Mouse (Mus musculus): Measurements from ENCODE around the gene Gm42372. TPM values are rescaled to one million over a fixed set of nuclear protein-coding genes. Genes with fewer than 3 reads are reported as not detected.

Gene Gm42372
- total and polyA plus RNA-seq, 2 experiments: not detected

GRCm38 (mm10) chr7:16955712-16956111, 27.2 kb upstream of the Gm42372 start:
- Histone ChIP-seq H3K4me1 (ENCODE audit: control insufficient read depth, insufficient read depth, low read length) (no peaks in the 10 kb centered on the region), H3K9ac (ENCODE audit: low read depth, low read length) (no peak overlapping the region), H3K79me2 (ENCODE audit: control insufficient read depth, insufficient read depth, low read length) (no peaks in the 10 kb centered on the region), H3K36me3 (ENCODE audit: control insufficient read depth, insufficient read depth, low read length) (no peaks in the 10 kb centered on the region), H3K27ac (replicated peaks; ENCODE audit: insufficient read depth, low read depth, low read length) (no peak overlapping the region), H3K4me3 (ENCODE audit: insufficient read depth, low read depth, low read length) (no peak overlapping the region), H3K27me3 (ENCODE audit: control insufficient read depth, insufficient read depth, low read length) (no peaks in the 10 kb centered on the region)
- no peak for DNase-seq (ENCODE audit: extremely low read depth, low read depth, low spot score)
- TF ChIP-seq CTCF (IDR thresholded peaks at IDR 0.05; ENCODE audit: low read depth, low read length) (no peak), POLR2A (IDR thresholded peaks at IDR 0.05; ENCODE audit: extremely low read depth, insufficient read depth, low read length) (no peak)
- WGBS: 83% methylated on average over 4 of the region's 4 CpGs

GRCm38 (mm10) chr7:16956410-16957265, 26.2 kb upstream of the Gm42372 start:
- Histone ChIP-seq H3K79me2 (ENCODE audit: control insufficient read depth, insufficient read depth, low read length) (no peaks in the 10 kb centered on the region), H3K4me1 (ENCODE audit: control insufficient read depth, insufficient read depth, low read length) (no peaks in the 10 kb centered on the region)
- WGBS: 79% methylated on average over 15 of the region's 15 CpGs

DNA sequence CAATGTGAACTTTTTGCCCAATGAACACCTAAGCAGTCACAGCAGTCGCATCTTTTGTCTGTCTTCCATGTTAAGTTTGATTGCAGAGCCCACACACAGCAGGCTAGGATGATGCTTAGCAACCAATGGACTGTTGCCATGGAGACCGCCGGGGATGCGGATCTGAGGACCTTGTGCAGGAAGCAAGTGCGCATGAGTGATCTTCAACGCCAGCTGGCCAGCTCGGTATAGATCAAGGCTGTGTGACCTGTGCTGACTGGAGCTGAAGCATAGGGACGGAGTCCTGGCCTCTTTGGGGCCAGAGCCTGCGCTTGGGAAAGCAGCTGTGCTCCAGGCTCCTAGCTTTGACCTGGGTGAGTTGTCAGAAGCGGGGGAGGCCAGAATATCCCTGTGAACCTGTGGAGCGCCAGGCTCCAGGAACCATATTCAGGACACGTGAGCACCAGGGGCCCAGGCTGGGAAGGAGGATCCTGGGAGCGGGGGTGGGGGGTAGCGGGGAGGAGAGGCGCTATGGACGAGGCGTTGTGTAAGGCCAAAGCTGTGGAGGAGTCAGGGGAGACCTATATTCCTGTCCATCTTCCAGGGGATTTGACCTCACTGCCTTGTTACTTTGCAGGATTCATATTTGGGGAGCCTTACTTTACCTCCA, 23.2 kb upstream of the Gm42372 start, which contains the start of gene Pnmal1:
Gene Pnmal1 (plus strand): TSS at position 141 of the 649 bp plus-strand sequence.
- H3K9ac ChIP-seq (ENCODE audit: low read depth, low read length): no peak within 1 kb of the TSS
- H3K4me3 ChIP-seq (ENCODE audit: insufficient read depth, low read depth, low read length): no peak within 1 kb of the TSS
- H3K79me2 ChIP-seq (ENCODE audit: control insufficient read depth, insufficient read depth, low read length): no peaks in the 10 kb centered on the region
- 53% methylated on average over 17 of the region's 17 CpGs for WGBS
- no peak for DNase-seq (ENCODE audit: extremely low read depth, low read depth, low spot score)
- TF ChIP-seq CTCF (IDR thresholded peaks at IDR 0.05; ENCODE audit: low read depth, low read length): no peak
- no peak for TF ChIP-seq POLR2A (IDR thresholded peaks at IDR 0.05; ENCODE audit: extremely low read depth, insufficient read depth, low read length)
- H3K27ac ChIP-seq (replicated peaks; ENCODE audit: insufficient read depth, low read depth, low read length): no peak within 1 kb of the TSS
- H3K4me1 ChIP-seq (ENCODE audit: control insufficient read depth, insufficient read depth, low read length): no peaks in the 10 kb centered on the region
- H3K27me3 ChIP-seq (ENCODE audit: control insufficient read depth, insufficient read depth, low read length): no peaks in the 10 kb centered on the region
- no peaks in the 10 kb centered on the region for H3K36me3 ChIP-seq (ENCODE audit: control insufficient read depth, insufficient read depth, low read length)

More at GRCm38 (mm10) chr7:16956410-16957265, 26.2 kb upstream of the Gm42372 start:
- Histone ChIP-seq H3K4me3 (ENCODE audit: insufficient read depth, low read depth, low read length) (no peak overlapping the region), H3K9ac (ENCODE audit: low read depth, low read length) (no peak overlapping the region), H3K36me3 (ENCODE audit: control insufficient read depth, insufficient read depth, low read length) (no peaks in the 10 kb centered on the region), H3K27ac (replicated peaks; ENCODE audit: insufficient read depth, low read depth, low read length) (no peak overlapping the region), H3K27me3 (ENCODE audit: control insufficient read depth, insufficient read depth, low read length) (no peaks in the 10 kb centered on the region)
- TF ChIP-seq POLR2A (IDR thresholded peaks at IDR 0.05; ENCODE audit: extremely low read depth, insufficient read depth, low read length) (no peak), CTCF (IDR thresholded peaks at IDR 0.05; ENCODE audit: low read depth, low read length) (no peak)
- no peak for DNase-seq (ENCODE audit: extremely low read depth, low read depth, low spot score)

DNA sequence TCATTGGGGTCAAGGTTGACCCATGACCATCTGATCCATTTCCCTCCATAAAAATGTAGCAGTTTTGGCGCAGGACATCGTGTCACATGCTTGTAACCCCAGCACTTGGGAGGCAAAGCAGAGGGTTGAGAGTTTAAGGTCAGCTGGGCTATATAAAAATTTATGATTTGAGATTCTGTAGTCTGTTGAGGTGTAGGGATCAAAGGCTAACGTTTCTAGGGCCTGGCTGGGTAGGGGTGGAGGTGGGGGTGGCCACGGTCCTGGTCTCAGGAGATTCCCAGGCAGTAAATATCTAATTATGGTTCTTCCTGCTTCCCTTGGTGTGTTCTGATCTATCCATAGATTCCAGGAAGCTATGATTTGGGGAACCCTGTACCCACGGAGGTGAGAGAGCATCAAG, 21.2 kb upstream of the Gm42372 start:
- no peaks in the 10 kb centered on the region for H3K4me1 ChIP-seq (ENCODE audit: control insufficient read depth, insufficient read depth, low read length)
- H3K36me3 ChIP-seq (ENCODE audit: control insufficient read depth, insufficient read depth, low read length): no peaks in the 10 kb centered on the region
- no peaks in the 10 kb centered on the region for H3K79me2 ChIP-seq (ENCODE audit: control insufficient read depth, insufficient read depth, low read length)
- no peak overlapping the region for H3K9ac ChIP-seq (ENCODE audit: low read depth, low read length)
- H3K27me3 ChIP-seq (ENCODE audit: control insufficient read depth, insufficient read depth, low read length): no peaks in the 10 kb centered on the region
- no peak overlapping the region for H3K27ac ChIP-seq (replicated peaks; ENCODE audit: insufficient read depth, low read depth, low read length)
- TF ChIP-seq CTCF (IDR thresholded peaks at IDR 0.05; ENCODE audit: low read depth, low read length): no peak
- H3K4me3 ChIP-seq (ENCODE audit: insufficient read depth, low read depth, low read length): no peak overlapping the region
- no peak for DNase-seq (ENCODE audit: extremely low read depth, low read depth, low spot score)
- WGBS: 78% methylated on average over 5 of the region's 5 CpGs

DNA sequence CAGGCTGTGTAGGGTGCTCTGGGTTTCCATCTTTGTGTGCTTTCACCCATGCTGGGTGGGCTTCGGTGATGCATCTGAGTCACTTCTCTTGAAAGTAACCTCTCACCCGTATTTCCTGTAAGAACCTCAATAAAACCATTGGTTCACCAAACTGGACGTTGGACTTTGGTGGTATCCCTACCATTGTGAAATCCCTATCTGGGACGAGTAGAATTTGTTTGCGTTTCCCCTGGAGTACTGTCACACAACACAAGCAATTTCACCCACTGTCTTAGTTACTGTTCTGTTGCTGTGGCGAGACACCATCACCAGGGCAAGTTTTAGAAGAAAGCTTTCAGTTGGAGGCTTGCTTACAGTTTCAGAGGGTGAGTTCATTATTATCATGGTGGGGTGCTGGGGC, 14.5 kb upstream of the Gm42372 start:
- H3K4me3 ChIP-seq (ENCODE audit: insufficient read depth, low read depth, low read length): no peak overlapping the region
- peak; percentile 93 for DNase-seq (ENCODE audit: extremely low read depth, low read depth, low spot score)
- WGBS: 31% methylated on average over 6 of the region's 6 CpGs
- H3K27ac ChIP-seq (replicated peaks; ENCODE audit: insufficient read depth, low read depth, low read length): peak overlapping the region; percentile 90
- H3K27me3 ChIP-seq (ENCODE audit: control insufficient read depth, insufficient read depth, low read length): no peaks in the 10 kb centered on the region
- no peaks in the 10 kb centered on the region for H3K79me2 ChIP-seq (ENCODE audit: control insufficient read depth, insufficient read depth, low read length)
- peaks cover 3% of the 10 kb centered on the region; the same call in 1 of the 2 replicates for H3K4me1 ChIP-seq (ENCODE audit: control insufficient read depth, insufficient read depth, low read length)
- TF ChIP-seq CTCF (IDR thresholded peaks at IDR 0.05; ENCODE audit: low read depth, low read length) (no peak), POLR2A (IDR thresholded peaks at IDR 0.05; ENCODE audit: extremely low read depth, insufficient read depth, low read length) (no peak)
- H3K9ac ChIP-seq (ENCODE audit: low read depth, low read length): no peak overlapping the region; the same call in 1 of the 2 replicates
- H3K36me3 ChIP-seq (ENCODE audit: control insufficient read depth, insufficient read depth, low read length): no peaks in the 10 kb centered on the region
